Mouse (Mus musculus): ENCODE results near the gene Dexi.
A peak's percentile ranks its signal among the peaks of the same experiment; 100 is the strongest.

Dexi gene

DNA sequence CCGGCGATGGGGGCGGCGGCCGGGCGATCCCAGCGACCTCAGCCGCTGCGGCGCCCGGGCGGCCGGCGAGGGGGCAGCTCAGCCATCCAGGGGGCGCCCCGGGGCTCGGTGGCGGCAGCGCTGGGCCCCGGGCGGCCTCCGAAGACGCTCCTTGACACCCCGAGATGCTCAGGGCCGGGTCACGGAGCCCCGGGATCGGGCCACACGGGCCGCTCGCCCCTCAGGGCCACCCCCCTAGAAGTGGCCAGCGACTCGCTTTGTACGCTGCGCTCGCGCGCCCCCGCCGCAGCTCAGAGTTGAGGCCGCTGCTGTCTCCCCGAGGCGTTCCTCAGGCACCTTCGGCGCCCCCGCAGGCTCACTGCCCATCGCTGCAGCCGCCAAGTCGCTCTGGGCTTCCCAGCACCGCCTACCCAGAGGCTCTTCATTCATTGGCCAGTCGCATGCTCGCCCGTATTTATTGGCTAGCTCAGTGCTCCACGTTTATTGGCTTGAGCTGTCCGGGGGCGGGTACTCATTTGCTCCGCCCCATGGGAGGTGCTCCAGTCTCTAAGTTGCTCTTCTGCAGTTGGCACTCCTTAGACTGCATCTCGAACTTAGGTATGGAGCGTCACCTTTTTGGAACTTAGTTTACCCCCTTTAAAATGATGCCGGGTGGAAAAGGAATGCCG, at the start of gene Dexi:
Dexi (minus strand) TSS at position 357 of the 668 bp plus-strand sequence.
- DNase-seq = peak; percentile 95 to 97

DNA sequence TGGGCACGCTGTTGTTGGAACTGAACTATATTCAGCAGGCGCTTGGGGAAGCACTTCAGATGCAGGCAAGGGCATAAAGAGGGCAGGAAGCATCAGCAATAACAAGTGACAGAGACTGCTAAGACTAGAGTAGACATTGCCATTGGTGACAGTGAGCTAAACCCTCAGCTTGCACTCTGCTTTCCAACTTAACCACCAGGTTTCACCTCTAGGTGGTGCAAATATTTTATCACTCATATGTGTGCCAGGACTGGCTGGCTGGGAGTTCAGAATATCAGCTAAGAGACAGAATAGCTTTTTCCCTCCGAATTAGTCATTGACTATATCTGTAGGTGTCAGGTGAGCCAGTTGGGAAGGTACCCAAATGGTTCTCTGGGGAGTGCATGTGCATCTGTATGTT, 43.7 kb upstream of the Dexi start:
- peak; percentile 29 to 58 for DNase-seq

DNA sequence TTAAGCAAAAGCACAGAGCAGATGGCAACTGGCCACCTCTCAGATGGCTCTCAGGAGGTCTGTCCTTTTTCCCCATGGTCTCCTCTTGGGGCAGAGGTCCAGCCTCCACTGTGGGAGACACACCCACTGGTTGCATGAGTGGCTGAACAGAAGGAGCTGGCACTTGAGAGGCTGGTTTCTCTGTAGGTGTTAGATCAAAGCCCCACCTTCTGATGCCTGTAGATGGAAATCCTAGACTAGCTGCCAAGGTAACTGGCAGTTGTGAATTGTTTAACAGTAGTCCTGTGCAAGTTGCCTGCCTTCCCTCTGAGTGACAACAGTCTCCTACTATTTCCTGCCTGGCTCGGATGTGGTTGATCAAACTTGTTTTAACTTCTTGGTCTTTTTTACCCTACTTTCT, 42.3 kb upstream of the Dexi start:
- peak in 1 of 2 experiments; percentile 24 for DNase-seq

DNA sequence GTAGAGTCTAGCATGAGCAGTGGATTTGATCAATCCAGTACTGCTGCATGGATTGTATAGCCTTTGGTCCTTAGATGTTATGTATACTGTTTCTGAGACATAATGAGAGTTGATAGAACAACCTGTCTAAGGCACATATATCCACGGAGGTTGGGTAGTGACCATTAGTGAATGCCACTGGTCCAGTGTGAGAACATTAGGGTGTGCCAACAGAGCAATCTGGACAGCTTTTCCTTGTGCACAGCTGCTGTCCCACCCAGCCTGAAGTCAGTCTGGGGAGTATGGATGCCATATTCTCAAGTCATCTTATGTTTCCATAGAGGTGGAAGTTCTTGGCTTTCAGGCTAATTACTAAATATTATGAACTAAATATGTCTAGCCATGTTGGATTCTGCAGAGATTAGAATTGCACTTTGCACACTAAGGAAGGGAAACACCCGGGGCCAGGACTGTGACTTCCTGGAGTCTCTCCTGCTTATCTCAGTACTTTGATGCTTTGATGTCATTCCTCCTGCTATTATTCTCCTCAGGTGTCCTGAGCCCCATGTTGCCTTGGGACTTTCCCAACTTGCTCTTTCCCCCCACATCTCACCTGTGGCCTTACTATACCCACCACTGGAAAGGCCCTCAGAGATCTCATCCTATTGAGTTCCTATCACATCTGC, 38.5 kb upstream of the Dexi start:
- DNase-seq = no peak

DNA sequence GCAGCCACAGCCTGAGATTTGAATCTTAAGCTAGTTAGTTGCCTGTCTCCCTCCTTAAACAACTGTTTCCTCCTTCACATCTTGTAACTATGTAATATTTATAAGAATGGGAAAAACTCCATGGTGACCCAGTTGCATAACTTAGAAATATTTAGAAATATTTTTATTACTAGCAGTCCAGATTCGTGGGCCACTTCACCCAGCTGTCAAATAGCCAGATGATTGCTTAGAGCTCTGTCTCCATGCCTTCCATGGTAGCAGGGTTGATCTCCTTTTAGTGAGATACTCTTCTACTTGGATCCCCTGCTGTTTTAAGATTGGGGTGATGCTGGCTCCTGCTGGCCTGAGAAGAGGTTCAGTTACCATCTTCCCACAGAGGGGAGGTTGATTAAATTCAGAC, 35.5 kb upstream of the Dexi start:
- DNase-seq = no peak

DNA sequence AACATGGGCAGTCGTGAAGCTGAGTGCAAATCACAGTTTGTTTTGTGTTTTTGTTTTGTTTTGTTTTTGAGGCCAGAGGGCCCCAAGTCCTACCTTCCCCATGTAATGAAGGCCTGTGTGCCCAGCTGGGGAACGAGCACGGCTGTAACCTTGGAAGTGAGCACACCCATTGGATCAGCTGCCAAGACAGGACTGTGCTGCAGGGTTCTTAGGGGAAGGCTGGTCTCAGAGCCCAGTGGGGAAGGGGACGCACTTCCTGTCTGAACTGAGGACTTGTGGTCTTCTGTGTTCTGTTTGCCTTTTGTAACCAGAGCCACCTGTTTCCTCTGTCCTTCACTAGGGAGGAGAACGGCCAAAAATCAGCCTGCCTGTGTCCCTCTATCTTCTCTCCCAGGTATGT, 34.7 kb upstream of the Dexi start:
- no peak for DNase-seq

DNA sequence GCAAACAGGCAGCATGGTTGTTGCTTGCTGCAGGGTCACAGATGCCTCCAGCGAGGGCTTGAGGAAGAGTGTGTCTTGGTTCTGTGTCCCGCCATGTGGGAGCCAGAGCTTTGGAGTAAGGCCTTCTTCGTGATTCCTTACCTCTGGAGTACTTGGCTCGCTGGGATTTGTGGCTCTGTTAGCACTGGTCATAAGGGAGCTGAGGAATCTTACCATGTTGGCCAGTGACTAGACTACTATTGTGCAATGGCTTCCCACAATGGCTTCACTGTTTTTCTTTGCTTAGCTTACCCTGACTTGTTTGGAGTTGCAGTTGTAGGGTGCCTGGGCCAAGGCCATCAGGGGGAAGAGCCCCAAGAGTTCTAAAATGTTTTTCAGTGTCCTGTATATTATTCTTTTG, 33.1 kb upstream of the Dexi start:
- no peak for DNase-seq

DNA sequence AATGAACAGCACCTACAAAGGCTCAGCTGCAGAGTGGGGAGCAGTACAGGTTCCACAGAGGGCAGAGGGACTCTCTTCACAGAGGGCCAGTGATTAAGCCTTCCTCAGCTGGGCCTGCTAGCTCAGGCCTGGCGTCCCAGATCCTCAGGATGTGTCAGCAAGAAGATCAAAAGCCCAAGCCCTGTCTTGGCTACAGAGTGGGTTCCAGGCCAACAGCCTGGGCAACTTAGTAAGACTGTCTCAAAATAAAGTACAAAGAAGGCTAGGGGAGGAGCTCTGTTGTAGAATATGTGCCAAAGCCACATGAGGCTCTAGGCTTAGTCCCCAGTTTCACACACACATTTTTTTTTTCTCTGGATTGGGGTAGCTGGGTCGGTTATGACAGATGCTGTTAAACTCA, 32.1 kb upstream of the Dexi start:
- DNase-seq = no peak

DNA sequence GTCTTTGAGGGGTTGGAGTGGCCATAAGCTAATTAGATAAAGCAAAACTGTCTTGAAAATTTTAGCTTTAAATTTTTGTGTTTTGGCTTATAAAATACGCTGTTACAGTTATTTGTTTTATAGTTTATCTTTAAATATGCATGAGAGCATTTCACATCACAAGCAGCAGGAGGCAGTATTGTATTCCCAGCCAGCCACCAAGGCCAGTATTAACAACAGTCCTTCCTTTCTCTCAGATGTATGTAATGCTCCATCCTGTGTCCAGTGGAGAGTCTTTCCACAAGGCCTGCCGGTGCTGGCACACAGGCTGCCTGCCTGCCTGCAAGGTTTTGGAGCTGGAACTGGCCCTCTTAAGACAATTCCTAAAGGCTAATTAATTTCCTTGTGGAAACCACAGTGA, 29.0 kb upstream of the Dexi start:
- peak; percentile 38 to 58 for DNase-seq

DNA sequence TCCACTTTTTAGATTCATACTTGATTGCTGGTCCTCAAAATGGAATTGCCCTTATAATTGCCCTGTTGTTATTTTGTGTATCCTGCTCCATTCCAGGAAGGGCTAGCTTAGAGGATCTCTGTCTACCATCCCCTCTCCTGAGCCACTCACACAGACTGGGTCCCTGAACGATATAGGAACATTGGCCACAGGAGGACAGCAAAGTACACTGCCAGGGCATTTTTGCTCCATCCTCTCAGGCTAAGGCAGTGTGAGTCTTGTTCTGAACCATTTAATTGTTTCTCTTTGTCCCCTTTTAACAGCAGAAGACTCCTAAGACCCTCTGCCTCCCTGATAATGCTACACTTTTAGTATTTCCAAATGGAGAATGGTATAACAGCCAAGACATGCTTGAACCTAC, 27.9 kb upstream of the Dexi start:
- peak; percentile 86 to 87 for DNase-seq

DNA sequence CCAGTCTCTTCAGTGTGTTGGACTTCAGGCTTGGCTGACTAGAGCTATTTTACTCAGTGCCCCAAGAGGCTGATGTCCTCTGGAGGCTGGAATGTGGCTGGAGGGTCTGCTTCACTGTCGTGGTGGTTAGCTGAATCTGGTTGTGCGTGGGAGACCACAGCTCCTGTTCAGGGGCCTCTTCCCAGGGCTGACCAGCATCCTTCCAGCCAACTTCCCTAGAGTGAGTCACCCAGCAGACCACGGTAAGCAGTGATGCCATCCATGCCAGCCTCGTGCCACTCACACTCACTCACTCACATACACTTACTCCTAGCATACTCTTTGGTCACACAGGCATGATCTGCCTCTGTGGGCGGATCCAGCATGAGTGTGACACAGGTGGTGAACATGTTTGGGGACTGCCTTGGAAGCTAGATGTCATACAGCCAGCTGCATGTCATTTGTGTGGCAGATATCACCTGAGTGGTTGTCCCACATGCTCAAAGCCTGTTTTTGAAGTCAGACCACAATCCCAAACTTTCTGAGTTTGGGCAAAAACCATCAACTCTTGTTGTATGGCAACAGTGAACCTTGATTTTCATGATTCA, 27.0 kb upstream of the Dexi start:
- no peak for DNase-seq

DNA sequence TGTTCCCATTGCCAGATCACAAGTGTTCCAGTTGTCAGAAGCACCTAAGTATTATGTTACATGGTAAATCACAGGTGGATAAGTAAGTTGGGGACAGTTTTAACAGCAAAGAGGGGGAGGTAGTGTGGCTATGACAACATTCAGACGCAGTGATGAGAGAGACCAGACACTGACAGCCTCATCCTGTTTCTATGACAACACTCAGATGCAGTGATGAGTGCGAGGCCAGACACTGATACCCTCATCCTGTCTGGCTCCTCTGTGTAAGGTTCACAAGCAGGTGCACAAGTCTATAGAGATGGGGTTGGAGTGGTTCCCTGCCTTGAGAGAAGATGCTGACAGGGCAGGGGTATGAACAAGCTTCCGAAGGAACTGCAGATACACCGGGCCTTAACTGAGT, 24.3 kb upstream of the Dexi start:
- no peak for DNase-seq

DNA sequence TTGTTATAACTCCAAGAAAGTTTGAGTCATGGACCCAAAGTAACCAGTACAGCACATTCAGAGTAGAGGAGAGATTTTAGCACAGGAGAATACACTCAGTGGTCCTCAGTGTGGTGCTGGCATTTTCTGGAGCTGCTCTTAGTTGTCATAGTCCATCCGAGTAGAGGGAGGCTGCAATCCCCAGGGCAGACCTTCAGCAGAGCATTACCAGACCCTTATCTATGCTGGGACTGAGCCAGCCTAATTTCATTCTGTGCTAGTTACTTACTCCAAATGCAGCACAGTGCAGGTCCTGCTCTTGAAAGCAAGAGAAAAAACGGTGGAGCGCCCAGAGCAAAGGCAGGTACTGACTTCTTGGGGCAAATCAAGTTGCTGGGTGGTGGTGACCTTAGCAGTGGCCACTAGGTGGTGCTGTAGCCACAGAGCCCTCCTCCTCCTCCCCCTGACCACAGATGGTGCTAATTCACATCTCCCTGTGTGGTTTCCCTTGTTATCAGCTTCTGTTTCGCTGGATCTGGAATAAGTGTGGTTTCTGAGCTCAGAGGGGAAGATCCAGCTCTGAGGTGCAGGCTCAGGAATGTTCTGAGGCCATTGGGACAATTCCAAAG, 22.5 kb upstream of the Dexi start:
- peak; percentile 87 to 91 for DNase-seq

DNA sequence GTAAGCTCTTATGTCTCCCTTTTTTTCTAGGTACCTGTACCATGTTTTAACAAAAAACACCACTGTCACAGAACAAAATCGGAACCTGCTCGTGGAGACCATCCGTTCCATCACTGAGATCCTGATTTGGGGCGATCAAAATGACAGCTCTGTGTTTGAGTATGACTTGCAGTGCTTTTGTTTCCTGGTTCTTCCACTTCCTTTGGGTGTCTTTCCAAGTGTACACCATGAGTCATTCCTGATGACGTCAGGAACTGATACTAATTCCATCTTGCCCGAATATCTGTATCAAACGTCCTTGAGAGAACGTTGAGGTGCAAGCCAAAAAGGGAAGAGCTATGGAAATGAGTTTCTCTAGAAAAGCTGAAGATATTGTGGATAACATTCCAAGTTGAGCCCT, 17.1 kb upstream of the Dexi start:
- DNase-seq = no peak

DNA sequence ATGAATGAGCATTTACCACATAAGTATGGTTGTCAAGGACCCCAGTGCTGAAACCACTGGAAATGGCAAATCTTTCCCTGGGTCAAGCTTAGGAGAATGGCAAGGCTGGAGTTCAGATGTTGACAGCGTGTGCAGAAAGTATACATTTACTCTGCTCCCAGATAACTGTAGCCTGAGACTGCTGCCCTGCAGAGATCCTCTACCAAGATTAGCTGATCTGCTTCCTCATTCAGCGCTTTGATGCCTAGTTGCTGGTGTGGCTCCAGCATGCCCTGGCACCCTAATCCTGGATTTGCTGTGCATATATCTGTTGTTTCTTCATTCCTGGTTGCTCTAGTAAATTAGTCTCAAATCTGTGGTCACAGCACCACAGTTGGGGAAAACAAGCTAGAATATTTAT, 11.0 kb upstream of the Dexi start:
- no peak for DNase-seq

DNA sequence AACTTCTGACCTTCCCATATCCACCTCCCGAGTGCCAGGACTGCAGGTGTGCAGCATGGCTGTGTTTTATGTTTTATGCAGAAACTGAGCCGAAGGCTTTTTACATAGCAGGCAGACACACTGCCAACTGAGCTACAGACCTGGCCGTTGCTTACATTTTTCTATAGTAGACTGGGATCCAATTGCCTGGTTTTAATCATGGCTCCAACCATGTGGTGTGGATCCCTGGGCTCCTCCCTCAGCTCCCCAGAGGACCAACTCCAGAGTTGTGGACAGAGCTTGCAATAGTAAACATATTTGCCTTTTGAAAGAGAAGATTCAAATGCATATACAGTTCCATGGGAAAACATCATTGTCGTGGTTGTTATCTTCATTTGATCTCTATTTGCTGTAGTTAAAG, 8.7 kb upstream of the Dexi start:
- no peak for DNase-seq

DNA sequence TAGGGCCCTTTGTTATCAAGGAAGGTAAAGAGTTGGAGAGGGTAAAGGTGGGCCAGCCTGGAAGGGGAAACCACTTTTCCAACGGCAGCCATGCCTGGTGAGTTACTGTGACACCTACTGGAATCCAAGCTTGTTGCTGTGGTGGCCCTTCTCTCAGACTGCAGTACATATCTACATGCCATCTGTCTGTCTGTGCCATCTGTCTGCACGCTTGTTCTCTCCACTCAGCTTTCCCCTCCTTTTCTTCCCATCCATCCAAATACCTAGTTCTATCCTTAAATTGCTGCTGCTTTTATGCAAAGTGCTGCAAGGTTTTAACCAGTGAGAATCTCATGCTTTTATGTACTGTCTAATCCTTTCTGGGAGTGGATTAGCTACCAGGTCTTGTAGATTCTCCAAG, 6.7 kb upstream of the Dexi start:
- no peak for DNase-seq

DNA sequence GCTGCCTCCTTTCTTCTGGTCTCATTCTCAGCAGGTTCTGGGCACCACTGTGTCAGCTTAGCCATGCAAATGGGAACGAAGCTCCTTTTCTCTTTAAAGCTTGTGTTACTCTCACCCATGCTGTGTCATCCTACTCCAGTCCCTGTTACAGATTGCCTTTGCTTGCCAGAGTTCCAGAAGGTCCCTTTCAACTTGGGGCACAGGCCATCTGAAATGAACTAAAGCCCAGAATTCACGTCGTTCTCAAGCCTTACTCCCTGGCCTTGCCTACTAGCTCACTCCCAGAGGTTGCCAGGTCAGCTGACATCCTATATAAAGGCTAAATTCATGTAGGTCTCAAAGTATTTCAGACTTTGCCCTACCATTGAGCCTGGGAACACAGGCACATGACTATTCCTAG, 6.1 kb upstream of the Dexi start:
- no peak for DNase-seq

DNA sequence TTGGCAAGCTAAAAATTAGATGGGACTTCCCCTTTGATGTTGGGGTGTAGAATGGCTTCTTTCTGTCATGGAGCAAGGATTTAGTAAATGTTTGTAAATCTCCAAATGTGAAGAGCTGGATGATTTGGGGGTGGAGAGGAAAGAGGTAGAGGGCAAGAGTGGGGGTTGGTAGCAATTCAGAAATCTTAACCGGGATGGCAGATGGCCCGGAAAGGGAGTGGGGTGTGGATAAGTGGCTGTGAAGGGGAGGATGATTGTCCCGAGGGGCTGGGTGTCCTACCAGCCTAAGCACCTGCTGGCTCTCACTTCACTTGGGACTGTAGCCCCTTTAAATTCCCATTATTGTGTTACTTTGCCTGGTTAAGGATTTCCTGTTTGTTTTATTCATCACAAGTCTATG, 4.0 kb upstream of the Dexi start:
- DNase-seq = no peak

DNA sequence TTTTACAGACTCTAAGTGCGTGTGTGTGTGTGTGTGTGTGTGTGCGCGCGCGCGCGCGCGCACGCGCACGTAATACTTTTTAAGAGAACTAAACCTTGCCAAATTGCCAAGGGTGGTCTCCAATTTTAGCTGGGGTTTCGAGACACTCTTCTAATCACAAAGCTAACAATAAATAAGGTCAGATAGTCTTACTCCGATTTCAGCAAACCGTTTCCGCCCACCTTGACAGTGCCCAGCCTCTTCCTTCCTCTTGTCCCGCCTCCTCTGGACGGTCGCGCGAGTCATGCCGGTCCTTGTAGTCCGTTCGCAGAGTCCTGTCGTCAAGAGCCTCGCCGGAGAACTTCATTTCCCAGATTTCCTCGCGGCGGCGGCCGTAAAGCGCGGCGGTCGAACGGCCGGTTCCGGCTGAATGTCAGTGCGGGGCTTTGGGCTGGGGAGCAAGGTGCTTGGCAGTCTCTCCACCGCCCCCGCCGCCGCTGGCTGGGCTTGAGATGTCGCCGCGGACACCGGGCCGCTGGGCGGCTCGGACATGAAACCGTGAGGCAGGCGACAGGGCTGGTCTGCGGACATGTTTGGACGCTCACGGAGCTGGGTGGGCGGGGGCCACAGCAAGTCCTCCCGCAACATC, 2.3 kb upstream of the Dexi start, which contains the start of gene Clec16a:
Clec16a (plus strand) TSS at position 345 of the 628 bp plus-strand sequence.
- peak; percentile 97 to 98 for DNase-seq

DNA sequence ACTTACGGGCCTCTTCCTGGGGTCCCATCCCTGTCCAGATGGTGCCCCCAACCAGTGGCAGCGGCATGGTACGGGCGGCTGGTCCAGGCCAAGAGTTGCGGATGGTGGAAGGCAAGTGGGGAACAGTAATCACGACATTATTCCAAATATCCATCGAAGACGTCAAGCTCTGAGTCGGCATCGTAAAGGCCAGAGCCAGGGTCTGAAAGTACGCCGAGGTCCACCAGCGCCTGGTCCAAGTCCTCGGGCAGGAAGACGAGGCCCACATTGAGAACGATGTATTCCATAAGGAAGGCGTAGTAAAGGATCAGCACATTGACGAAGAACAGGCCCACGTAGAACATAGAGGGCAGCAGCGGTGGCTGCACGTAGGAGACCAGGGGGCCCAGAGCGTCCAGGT, 588 bp downstream of the Dexi start:
- DNase-seq = peak; percentile 48 to 58

DNA sequence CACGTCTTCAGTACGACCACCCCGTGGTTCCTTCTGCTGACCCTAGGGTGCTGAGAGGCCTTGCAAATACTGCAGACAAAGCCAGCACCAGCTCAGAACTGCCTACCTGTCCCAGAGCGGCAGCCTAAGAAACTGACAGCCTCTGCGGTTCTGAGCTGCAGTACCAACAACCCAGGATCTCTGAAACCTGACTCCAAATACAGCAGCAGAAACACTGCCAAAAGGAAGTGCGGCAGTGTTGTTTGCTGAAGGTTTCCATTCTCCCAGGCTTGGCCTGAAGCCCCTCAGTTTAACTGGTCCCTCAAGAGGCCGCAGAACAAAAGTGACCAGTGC, 1.3 kb downstream of the Dexi start:
- peak in 1 of 2 experiments; percentile 34 for DNase-seq

DNA sequence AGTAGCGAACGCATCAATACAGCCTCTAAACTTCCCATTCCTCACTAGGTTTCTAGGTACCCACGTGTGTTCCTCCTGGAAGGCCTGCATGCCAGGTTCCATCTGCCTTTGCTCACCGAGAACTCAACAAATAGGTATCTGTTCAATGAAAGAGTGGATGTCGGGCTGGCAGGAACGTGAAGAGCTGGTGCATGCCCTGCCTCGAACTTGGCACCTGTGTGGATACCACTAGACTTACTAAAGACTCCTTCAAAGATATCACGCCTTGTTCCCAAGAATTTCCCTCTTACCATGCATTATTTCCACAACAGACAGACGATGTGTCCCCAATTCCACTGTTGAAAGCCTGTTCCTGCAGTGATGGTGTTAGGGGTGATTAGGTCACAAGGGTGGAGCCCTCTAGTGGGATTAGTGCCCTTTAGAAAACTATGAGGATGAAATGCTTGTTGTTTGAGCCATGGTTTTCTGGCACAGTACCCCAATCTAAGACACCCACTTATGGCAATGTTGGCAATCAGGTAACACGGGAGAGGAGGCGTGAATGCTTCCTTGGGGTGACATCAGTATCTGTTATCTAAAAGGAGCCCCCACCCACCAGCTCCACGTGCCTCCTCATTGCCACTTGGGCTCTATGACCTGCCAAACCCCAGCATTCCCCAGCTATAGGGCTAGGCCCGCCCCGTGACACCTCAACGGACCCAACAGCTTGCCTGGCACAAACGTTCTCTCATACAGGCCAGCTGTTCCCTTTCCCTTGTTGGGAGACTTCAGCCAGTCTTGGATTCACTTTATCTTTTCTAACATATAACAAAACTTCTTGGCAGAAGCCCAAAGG, 1.9 kb downstream of the Dexi start:
- peak in 1 of 2 experiments; percentile 46 for DNase-seq
